Mouse (Mus musculus) adrenal gland, postnatal 4 days (tissue): ENCODE measurements at regions not wholly inside any gene's neighbourhood (a gene's known extent, or its start where the extent isn't known, plus 50 kb on each side); places are given as distances from the start of the nearest gene placed in this dataset.
A peak's percentile ranks its signal among the peaks of the same experiment; 100 is the strongest.

Experiments used
- DNase-seq, 2 experiments: peaks; one replicate each; pipeline ENCODE4 v3.0.0; 2021 to 2022; ENCODE audit warnings: low spot score in 2 of 2, mixed read lengths in 2 of 2

DNA sequence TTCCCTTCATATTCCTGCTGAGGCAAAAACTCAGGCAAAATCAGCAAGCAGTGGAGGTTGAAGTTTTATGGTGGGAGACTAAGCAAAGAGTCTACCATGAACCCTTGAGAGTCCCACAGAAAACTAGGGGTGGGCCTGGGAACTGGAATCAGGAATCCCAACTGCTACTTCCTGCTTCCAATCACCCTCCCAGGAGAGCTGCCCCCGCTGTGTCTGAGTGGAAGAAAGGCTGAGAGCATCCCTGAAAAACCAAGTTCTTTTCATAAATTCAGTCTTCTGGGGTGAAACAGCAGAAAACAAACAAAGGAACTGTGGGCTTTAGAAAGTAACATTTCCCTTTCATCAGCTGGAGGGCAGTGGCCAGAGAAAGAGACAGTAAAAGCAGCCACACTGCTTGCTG lies 445.0 kb downstream of the Gsdmc2 start:
- DNase-seq: no peak

DNA sequence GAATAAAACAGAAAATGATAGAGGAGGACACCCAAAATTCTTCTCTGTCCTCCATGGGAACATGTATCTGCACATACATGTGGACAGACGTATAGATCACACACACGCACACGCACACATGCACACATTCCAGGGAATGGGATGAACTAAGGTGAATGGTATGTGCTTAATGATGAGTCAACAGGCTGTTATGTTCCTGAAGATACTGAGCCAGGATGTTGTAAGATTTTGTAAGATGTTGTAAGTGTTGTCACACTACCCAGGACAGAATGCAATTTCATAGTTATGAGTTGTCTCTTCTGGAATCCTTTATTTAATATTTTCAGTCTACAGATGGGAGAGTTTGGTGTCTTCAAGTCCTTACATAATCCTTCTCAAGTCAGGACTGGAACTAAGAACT lies 447.5 kb downstream of the Gsdmc2 start:
- DNase-seq: no peak

DNA sequence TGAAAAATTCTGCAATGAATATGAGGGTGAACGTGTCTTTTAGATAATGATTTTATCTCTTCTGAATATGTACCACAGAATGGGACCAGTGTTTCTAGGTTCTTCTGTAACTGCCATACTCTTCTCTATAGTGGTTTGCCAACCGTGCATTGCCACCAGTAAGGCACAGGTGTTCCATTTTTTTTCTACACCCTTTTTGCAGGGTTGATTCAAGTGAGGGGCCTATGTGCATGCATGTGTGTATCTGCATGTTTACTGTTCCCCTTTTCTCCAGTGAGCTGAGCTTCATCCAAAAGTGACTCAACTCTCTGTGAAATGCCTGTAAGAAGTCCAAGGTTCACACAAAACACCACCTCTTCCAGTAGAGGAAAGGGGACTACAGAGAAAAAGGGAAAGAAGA lies 467.7 kb downstream of the Gsdmc2 start:
- no peak for DNase-seq

DNA sequence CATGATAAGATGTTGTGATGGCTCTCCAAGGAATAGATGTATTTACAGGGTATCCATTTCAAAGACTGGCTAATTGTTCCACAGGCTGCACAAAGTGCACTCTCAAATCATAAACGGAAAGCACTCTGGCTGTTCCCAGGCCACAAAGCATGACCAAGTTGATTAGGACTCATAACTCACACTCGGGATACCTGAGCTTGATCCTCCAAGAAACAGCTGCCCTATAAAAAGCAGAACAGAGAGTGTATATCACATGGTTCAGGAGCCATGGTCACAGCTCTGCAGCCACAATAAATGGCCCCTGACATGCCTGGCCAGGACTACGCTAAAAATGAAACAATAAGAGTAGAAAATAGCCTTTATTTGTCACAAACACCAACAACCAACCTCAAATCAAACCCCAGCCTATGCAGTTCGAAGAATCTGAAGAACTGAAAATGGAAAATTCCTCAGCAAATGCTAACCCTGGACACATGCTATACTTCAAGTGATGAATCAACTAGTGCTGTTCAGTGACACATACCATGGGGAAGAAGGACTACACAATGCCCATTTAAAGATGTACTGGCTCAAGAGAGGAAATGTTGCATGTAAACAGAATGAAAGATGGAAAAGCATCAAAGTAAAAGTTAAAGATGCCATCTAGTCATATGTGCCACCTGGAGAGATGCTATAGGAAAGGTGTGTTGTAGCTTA lies 473.5 kb downstream of the Gsdmc2 start:
- no peak for DNase-seq

DNA sequence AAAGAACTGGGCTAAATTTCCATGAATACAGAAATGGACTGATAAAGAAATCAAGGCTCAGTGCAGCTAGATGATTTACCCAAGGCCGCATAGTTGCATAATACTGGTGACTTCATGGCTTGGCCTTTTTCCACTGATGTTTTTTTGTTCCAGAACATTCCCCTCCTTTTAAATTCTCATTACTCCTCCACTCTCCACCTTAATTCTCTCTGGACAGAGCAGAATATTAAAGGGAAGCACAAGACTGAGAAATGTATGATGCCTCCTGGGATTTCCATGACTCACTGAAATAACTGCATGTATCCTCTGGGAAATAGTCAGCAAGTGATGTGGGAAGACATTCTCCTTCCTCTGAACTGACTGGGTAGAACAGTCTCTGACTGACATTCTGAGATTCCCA lies 480.5 kb downstream of the Gsdmc2 start:
- DNase-seq: no peak

DNA sequence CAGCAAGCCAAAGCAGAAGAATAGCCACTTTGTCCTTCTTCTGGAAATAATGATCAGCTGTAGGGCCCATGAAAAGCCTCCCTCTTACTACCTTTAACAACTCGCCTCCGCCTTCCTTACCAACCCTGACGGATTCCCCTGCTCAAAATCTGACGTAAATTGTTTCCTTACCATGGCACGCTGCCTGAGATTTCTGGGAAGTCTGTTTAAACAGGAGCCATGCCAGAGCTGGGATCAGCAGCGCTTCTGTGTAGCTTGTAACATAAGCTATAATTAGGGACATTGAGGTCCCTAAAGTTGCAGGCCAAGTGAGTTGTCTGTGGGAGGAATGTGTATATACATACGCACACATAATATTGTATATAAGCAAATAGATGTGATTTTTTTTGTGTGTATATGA lies 484.6 kb downstream of the Gsdmc2 start:
- DNase-seq: no peak

DNA sequence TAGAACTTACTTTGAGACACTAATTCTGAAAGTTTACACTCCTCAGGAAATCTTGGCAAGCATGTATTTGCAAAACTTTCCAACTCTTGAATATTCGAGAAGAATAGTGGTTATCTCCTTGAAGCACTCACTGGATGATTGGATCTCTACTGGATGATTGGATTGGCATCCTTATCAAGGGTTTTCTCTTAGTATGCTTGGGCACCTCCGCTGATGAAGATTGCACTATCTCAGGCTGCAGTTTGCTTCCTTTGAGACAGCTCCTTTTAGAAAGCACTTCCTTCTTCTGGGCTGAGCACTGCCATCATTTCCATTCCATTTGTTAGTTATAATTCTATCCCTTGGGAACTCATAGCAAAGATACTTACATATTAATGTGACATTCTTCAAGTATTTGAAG lies 503.2 kb downstream of the Gsdmc2 start:
- no peak for DNase-seq

DNA sequence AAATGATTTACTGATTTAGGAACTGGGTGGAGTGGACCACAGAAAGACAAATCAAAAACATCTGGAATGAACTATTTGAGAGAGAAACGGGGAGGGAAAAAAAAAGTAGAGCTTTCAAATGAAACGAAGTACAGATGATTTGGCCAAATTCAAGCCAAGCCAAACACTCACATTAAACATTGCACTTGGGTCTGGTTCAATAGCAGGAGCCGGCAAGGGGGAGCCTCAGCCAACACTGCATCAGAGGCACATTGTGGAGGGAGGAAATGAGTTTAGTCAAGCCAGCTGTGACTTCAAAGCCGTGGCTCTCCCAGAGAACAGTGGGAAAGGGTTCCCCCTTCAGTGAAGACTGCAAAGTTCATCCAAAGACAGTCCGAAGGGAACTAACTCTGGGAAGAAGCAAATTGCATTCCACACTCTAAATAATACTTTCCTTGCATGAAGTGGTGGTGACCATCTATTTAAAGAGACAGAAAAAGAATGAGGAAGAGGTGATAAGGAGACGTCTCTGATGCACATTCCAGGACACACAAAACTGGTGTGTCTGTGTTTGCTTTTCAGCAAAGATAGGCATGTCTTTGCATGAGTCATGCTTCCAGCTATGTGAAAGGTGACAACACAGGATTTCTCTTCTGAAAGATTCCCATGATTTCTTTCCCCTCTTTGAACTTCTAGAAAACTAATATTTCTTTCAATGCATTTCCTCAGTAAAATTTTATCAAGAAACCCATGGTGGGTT lies 504.5 kb downstream of the Gsdmc2 start:
- peak in 1 of 2 experiments; percentile 16 for DNase-seq

DNA sequence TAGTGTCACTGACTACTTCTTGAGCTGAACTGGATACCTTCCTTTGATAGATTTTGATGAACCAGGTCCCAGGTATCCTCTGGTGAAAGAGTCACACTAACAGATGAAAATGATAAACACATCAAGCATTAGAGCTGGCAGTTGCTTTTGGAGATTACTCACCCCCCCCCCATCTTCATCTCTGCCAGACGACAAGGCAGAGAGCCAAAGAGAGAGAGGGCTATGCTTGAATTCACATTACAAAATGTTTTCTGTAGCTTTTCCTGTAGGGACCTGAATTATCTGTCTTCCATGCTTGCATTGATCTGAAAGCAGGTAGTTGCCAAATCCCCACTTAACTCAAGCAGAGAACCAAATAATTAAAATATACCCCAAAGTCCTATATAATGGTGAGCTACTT lies 525.3 kb downstream of the Gsdmc2 start:
- no peak for DNase-seq

DNA sequence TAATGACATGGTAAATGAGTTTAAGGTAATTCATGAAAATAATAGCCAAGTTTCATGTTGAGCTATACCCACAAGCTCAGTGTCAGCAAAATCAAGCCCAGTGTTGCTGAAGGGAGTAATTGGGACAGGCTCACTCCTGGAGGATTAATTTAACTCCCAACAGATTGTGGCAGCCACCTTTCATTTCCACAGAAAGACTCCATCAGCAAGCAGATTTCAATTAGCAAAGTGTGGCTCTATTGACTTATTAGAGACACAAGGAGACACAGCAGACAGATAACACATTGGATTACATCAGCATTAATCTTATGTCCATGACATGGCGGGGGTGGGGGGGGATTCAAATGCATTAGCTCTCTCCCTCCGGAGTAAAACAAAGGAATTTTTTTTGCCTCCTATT lies 534.6 kb downstream of the Gsdmc2 start:
- DNase-seq: no peak

DNA sequence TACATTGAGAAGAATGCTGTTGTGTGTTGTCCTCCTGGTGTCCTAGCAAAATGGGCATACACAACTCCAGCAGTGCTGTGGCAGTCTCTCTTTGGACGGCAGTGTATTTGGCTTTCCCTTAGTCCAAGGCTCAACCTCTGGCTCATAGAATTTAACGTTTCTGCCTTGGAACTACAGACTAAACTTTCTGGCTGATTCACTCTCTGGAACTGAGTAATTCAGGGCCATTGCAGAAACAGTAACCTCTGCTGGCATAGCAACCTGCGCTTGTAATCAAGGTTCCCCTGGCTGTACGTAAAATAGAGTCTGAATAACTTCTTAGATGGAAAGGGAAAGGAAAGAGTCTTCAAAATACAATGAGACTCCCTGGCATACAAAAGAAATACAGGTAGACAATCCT lies 545.7 kb downstream of the Gsdmc2 start:
- peak in 1 of 2 experiments; percentile 3 for DNase-seq

DNA sequence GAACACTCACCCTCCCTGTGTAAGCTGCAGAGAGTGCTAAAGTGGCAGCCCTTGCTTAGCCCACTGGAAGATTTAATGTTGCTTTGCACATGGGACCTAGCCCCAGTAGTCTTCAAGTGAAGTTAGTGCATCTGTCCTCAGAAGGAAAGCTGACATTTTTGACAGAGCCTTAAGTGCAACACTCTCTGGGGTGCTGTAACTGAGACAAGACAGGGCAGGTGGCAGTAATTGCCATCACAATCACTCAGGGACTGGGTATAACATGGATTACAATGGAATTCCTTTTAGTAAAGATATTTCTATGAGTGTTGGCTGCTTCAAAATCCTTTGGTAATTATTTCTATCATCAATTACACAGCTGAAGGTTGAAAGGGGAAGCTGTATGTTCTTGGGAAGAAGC lies 556.4 kb downstream of the Gsdmc2 start:
- no peak for DNase-seq

DNA sequence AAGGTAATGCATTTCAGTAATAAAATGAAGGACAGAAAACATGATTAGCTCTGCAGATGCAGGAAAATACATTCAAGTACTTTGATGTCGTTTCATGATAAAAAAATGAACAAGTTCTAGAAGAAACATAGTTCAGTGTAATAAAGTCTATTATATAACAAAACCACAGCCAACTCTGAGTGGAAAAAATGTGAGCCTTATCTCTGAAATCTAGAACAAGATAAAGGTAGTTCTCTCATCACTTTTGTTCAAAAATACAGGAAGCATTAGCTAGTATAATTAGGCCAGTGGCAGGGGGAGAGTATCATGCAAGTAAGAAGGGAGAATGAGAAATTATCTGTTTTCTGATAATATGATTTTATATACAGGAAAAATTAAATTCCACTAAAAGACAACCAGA lies 559.0 kb downstream of the Gsdmc2 start:
- DNase-seq: no peak

DNA sequence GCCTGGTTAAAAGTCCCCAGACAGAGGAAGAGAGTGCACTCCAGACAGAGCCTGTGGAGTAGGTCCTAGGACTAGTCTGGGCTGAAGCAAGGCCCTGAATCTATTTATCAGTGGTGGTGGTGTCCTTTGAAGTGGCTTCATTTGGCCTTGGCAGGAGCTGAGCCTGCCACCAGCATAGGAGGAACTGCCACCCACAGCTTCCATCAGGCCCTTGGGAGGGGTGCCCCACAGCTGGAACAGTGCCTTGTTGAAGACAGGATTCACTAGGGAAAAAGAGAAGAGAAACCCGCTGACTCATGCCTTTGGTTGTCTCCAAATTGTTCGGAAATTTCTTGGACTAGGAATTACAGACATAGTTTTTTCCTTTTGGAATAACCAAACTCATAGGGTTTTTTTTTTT lies 574.6 kb downstream of the Gsdmc2 start:
- DNase-seq: peak; percentile 5 to 25

DNA sequence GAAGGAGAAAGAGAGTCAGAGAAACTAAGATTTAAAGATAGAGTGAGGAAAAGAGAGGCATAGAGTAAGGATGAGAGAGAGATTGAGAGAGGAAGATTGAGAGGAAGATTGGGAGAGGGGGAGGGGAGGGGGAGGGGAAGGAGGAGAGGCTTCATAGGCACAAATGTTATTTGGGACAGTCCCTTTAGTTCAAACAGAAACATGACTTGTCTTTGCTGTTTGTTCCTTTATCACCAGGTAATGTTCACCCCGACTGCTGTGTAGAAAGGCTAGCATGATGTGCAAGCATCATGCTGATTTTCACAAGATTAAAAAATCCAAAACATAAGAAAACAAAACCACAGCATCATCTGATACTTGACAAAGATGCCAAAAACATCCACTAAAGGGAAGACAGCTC lies 579.1 kb downstream of the Gsdmc2 start:
- no peak for DNase-seq

DNA sequence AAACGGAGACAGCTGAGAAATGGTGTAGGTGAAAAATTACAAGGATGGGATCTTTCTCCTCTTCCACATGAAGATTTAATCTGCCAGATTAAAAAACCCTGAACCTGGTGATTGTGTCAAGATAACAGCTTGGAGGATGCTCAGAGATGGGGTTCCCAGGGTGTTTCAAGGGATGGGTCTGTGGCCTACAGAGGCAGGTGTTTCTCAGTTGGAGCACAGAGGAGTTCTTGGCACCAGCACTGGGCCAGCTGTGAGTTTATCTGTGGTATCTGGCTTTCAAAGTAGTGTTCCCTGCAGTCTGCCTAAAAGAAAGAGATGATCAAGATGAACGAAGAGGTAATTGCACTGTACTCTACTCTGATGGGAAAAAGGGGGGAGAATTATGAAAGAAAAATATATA lies 589.2 kb downstream of the Gsdmc2 start:
- DNase-seq: no peak

DNA sequence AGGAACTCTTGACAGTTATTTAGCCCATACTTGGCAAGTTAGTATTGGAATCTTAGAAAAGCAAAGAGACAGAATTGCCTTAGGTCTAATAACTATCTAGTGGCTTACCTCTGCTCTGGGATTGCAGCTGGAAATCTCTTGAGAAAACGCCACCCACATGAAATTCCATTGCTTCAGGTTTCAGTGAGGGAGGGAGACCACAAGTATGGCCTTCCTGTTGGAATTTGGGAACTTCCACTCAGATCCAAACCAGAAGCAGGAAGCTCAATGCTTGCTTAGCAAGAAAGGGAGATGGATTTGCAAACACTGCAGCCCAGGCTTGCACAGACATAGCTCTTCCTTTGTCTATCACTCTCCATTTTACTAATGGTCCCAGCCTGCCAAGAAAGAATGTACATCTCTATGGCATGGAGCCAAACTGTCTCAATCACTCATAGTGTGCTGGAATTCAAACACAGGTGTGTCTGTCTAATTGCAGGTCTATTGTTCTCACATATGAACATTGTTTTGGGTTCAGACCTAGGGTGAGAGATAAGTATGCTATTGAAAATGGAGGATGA lies 592.1 kb downstream of the Gsdmc2 start:
- no peak for DNase-seq

DNA sequence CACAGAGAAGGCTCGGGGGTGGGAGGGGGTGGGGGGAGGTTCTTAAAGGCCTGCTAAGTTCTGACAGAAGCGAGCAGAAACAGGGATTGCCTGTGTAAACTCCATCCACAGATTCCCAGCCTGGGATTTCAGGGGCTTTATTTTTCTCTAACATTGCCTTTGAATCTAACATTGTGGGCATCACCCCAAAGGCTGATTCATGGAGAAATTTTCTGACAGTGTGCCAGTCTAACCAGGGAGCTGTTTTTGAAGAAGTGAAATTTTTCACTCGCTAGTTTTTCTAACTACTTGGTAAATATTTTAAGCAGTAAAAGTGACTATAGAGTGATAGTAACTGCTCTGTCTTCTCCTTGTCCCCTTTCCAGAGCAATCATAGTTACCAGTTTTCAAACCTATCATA lies 606.4 kb downstream of the Gsdmc2 start:
- DNase-seq: no peak

DNA sequence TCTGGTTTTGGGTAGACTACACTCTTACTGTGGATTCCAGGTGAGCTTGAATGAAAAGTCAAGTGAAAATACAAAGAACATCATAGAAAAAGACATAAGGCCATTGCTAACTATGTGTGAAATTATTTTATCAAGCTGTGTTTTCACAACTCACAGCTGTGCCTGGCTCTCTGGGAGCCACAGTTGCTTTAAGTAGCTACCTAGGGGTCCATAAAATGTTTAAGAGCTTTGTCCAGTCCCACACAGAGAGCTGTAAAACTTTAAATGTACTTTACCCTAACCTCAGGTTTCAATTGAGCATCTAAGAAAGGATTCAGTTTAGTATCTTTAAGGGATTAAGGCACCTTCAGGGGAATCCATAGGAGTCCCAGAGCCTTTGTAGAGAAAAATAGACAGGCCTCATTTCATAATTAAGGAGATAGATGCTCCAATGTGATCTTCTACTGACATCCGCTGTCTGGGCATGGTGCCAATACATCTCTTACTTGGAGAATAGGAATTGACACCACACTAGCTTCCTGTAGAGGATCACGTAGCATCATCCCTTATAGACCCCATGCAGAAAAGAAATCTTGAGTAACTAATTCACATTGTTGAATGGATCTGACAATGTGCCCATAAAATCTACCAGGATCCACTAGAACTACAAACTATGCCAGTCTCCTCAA lies 626.5 kb downstream of the Gsdmc2 start:
- no peak for DNase-seq

DNA sequence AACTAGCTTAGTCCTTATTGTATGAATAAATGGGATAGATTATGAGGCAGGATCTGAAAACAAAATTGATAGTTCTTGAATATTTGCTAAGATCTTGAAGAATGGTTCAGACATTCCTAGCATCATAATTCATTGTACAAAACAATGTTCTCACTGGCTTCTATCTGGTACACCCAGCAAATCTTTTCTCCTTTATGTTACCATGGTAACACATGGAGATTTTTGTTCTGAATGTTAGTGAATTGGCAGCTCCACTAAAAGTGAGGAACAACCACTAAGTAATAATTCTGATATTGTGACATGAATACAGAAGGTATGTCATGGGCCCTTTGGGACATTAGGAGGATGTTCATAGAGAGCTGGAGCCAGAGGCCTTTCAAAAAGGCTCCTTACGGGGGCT lies 639.8 kb downstream of the Gsdmc2 start:
- DNase-seq: no peak

DNA sequence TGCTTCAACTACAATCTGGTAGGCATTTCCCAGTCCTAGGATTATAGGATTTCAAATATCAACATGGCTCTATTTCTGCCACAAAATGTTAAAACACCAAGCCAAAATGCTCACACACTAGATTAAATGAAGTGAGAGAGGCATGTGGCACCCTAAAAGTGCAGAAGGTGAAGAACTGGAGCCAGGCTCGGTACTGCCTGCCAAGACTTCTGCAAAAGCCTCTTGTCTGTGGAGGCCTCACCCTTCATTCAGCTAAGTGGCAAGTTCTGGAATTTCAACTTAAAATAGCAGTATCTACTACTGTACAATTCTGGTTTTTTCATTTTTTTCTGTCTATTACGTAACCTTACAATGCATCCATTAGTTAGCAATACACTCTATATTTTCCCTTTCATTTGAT lies 649.9 kb downstream of the Gsdmc2 start:
- no peak for DNase-seq

DNA sequence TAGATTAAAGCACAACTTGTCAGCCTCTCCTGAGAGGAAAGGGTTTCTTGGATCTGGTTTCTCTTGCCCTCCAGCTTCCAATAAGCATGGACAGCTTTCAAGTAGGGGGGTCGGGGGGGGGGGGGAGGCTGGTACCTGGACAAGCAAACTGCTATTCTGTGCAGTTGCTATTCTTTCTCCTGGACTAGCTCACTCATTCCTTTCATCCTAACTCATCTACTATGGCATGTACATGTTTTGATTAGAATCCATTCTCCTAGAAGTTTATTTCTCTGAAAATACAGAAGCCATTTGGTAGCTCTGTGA lies 650.5 kb downstream of the Gsdmc2 start:
- DNase-seq: no peak
